10 mouse cellular contexts compared by ENCODE assay signal in the genomic region with DNA sequence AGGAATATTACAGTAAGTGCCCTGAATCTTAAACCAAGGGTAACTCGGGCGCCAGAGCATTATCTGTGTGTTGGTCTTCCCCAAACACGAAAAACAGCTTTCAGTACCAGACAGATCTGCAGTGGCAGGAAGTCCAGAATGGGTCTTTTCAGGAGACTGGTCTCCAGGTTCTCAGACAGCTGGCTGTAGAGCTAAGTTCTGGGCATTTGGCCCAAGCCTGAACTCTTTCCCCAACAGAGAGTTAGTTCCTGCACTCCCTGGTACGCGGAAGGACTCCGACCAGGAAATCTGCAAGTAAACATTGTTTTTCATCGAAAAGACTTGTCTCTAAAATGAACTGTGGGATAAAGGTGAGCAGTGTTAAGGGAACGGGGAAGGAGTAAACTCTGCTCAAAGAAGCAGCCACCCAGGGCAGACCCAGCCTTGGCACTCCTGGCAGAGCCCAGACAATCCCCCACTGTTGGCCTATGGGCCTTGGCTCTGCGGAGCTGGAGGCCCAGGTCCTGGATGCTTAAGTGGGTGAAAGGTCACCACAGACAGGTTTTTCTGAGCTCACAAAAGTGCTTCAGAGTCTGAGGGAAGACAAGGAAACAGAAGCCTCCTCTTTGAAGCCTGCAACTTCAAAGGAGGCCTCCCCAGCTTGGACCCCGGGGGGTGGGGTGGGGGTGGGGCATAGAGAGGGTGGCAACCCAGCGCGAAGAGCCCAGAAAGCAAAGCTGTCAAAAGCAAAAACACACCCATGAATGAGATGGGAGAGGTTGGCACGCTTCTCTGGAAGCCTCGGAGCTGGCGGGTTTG. TPM values are rescaled to one million over a fixed set of nuclear protein-coding genes. Genes with fewer than 3 reads are reported as not detected.
DNase-seq lines count a peak whose midpoint lies in the region; ATAC-seq lines count a peak whose summit lies in the region.
"Had no signal": no experiment of that assay in that cellular context is flagged by ENCODE, and none has a peak within 500 bp of the region (broad histone marks: within the 10 kb centered on the region; RNA-seq: fewer than 3 reads in every experiment).

No protein-coding gene starts in this region.

- H3K9me3 ChIP-seq in intestine, embryonic 16.5 days (ENCODE audit: control insufficient read depth, low read length), result no peaks in the 10 kb centered on the region
- no peaks in the 10 kb centered on the region for H3K9me3 ChIP-seq in limb, embryonic 11.5 days (ENCODE audit: control insufficient read depth, low read length)
- no peaks in the 10 kb centered on the region for H3K9me3 ChIP-seq in midbrain, embryonic 15.5 days

- 16% methylated on average over 15 of the region's 15 CpGs for WGBS in intestine, embryonic 16.5 days
- 18% methylated on average over 15 of the region's 15 CpGs for WGBS in limb, embryonic 11.5 days
- 28% methylated on average over 15 of the region's 15 CpGs for WGBS in midbrain, embryonic 15.5 days

- H3K4me2 ChIP-seq in intestine, embryonic 16.5 days (ENCODE audit: low read depth, low read length), result peak overlapping the region; percentile 91
- H3K4me2 ChIP-seq in limb, embryonic 11.5 days (ENCODE audit: low read depth, severe bottlenecking), result peak overlapping the region; percentile 22; the same call in 1 of the 2 replicates
- H3K4me2 ChIP-seq in midbrain, embryonic 15.5 days, result peak overlapping the region; percentile 86

- peak overlapping the region; percentile 91 for H3K27ac ChIP-seq in intestine, embryonic 16.5 days (ENCODE audit: low read length)
- H3K27ac ChIP-seq in limb, embryonic 11.5 days (replicated peaks; ENCODE audit: low read depth, low read length), result peak overlapping the region; percentile 59
- H3K27ac ChIP-seq in midbrain, embryonic 15.5 days, result peak overlapping the region; percentile 43
- H3K27ac ChIP-seq: liver, embryonic 14.5 days had no signal

- H3K4me3 ChIP-seq in intestine, embryonic 16.5 days (ENCODE audit: low read length), result peak overlapping the region; percentile 4; the same call in 1 of the 2 replicates
- H3K4me3 ChIP-seq in limb, embryonic 11.5 days (ENCODE audit: low read depth, low read length), result no peak overlapping the region
- peak overlapping the region; percentile 84 for H3K4me3 ChIP-seq in midbrain, embryonic 15.5 days

- peak; percentile 46 for DNase-seq in ovary, adult 18-20 months (ENCODE audit: low spot score)
- DNase-seq in ovary, postnatal 14 days (ENCODE audit: low spot score), result no peak
- peak; percentile 23 to 37 for DNase-seq in cerebellum, postnatal 25 days
- DNase-seq in heart, adult 11 months, result peak; percentile 98
- peak; percentile 41 for DNase-seq in limb, embryonic 11.5 days (ENCODE audit: low spot score)
- no peak for DNase-seq in spleen, postnatal 10 days (ENCODE audit: low spot score in 2 of 2)

- H3K36me3 ChIP-seq in intestine, embryonic 16.5 days (ENCODE audit: control insufficient read depth, insufficient read depth, low read length), result no peaks in the 10 kb centered on the region
- no peaks in the 10 kb centered on the region for H3K36me3 ChIP-seq in limb, embryonic 11.5 days (ENCODE audit: control insufficient read depth, insufficient read depth, low read length)
- no peaks in the 10 kb centered on the region for H3K36me3 ChIP-seq in midbrain, embryonic 15.5 days (replicated peaks)

- H3K9ac ChIP-seq in intestine, embryonic 16.5 days (ENCODE audit: low read depth, low read length), result peak overlapping the region; percentile 43; the same call in 1 of the 2 replicates
- 0 out of 2 replicates have a peak overlapping the region, but pooled peaks have one; percentile 17 for H3K9ac ChIP-seq in limb, embryonic 11.5 days (ENCODE audit: low read length)
- peak overlapping the region; percentile 25; the same call in 1 of the 2 replicates for H3K9ac ChIP-seq in midbrain, embryonic 15.5 days
- H3K9ac ChIP-seq: liver, embryonic 14.5 days had no signal

- H3K27me3 ChIP-seq in intestine, embryonic 16.5 days (replicated peaks; ENCODE audit: control insufficient read depth, insufficient read depth, low read length), result no peaks in the 10 kb centered on the region
- H3K27me3 ChIP-seq in limb, embryonic 11.5 days (ENCODE audit: control insufficient read depth, insufficient read depth, low read length), result no peaks in the 10 kb centered on the region
- H3K27me3 ChIP-seq in midbrain, embryonic 15.5 days (replicated peaks), result no peaks in the 10 kb centered on the region
- H3K27me3 ChIP-seq: Patski had no signal

- H3K4me1 ChIP-seq in intestine, embryonic 16.5 days (ENCODE audit: control insufficient read depth, insufficient read depth, low read length), result peaks cover 30% of the 10 kb centered on the region
- peaks cover 23% of the 10 kb centered on the region for H3K4me1 ChIP-seq in limb, embryonic 11.5 days (ENCODE audit: control insufficient read depth, insufficient read depth, low read length)
- peaks cover 26% of the 10 kb centered on the region for H3K4me1 ChIP-seq in midbrain, embryonic 15.5 days

- ATAC-seq in intestine, embryonic 16.5 days, result peak; percentile 17
- ATAC-seq in limb, embryonic 11.5 days (ENCODE audit: insufficient number of reproducible peaks, low FRiP score, low TSS enrichment, low read depth), result no peak
- no peak for ATAC-seq in midbrain, embryonic 15.5 days (replicated peaks)
- ATAC-seq: Patski had no signal

RNA-seq across cellular contexts. Expression of a gene that starts 3.7 kb away (rescaled TPM):
- polyA plus RNA-seq in intestine, embryonic 16.5 days (2015; fragmentation: Nextera tagmentation; extraction: Ambion mirVana), result 24.1 and 24.6 TPM in 2 replicates
- polyA plus RNA-seq in limb, embryonic 11.5 days (2014; fragmentation: Nextera tagmentation; extraction: Ambion mirVana), result 27.6 and 28.7 TPM in 2 replicates
- polyA plus RNA-seq in midbrain, embryonic 15.5 days (2015; fragmentation: Nextera tagmentation; extraction: Ambion mirVana), result 83.3 and 95.1 TPM in 2 replicates

Comparison
In these comparisons a context has a peak if more than half of its experiments do, and no peak if none do; other contexts are left out.
1. DNase-seq: peak in ovary, adult 18-20 months (single experiment), cerebellum, postnatal 25 days (2 of 2), heart, adult 11 months (single experiment) and limb, embryonic 11.5 days (single experiment); none in ovary, postnatal 14 days (single experiment) and spleen, postnatal 10 days (0 of 2).
2. H3K4me2 ChIP-seq: peak in every context shown above with its lines; median percentile 91 in intestine, embryonic 16.5 days; 86 in midbrain, embryonic 15.5 days; 22 in limb, embryonic 11.5 days.
3. Peak in every context shown above with its lines, with median percentiles within 50 percentile points of each other: H3K27ac ChIP-seq and H3K9ac ChIP-seq.